Mouse (Mus musculus) midbrain, embryonic 14.5 days (tissue): ENCODE measurements around the gene Agbl4. TPM values are rescaled to one million over a fixed set of nuclear protein-coding genes. Genes with fewer than 3 reads are reported as not detected.

Source experiments
- ATAC-seq: fragments of 200-750 bp; cut with Nextera tagmentation; 2 replicates; pipeline ENCODE4 v1.8.0; 2017; ENCODE audit warnings: moderate number of reproducible peaks, moderate library complexity; ENCODE audit not compliant: low FRiP score, low TSS enrichment
- DNase-seq: peaks from one replicate; pipeline ENCODE4 v3.0.0-alpha.2; 2015
- H3K27ac ChIP-seq: fragments of 300-500 bp; sonication (generic); replicated peaks from 2 replicates; pipeline ENCODE4 v1.5.1; 2014; ENCODE audit warnings: mild to moderate bottlenecking, low read depth, low read length, moderate library complexity
- H3K27me3 ChIP-seq: fragments of 300-500 bp; sonication (generic); 2 replicates; pipeline ENCODE4 v1.6.1; 2014; ENCODE audit warnings: low read length, control low read depth, mixed read lengths; ENCODE audit not compliant: control insufficient read depth, insufficient read depth
- H3K36me3 ChIP-seq: fragments of 300-500 bp; sonication (generic); 2 replicates; pipeline ENCODE4 v1.6.1; 2014; ENCODE audit warnings: low read length, control low read depth; ENCODE audit not compliant: control insufficient read depth, insufficient read depth
- H3K4me1 ChIP-seq: fragments of 300-500 bp; sonication (generic); 2 replicates; pipeline ENCODE4 v1.6.1; 2014; ENCODE audit warnings: mild to moderate bottlenecking, antibody characterized with exemption, low read length, control low read depth; ENCODE audit not compliant: control insufficient read depth, insufficient read depth
- H3K4me2 ChIP-seq: fragments of 300-500 bp; sonication (generic); 2 replicates; pipeline ENCODE4 v1.6.1; 2014; ENCODE audit warnings: mild to moderate bottlenecking, low read length, moderate library complexity
- H3K4me3 ChIP-seq: fragments of 300-500 bp; sonication (generic); replicated peaks from 2 replicates; pipeline ENCODE4 v1.5.1; 2014; ENCODE audit warnings: low read depth, low read length
- H3K9ac ChIP-seq: fragments of 300-500 bp; sonication (generic); replicated peaks from 2 replicates; pipeline ENCODE4 v1.6.1; 2014; ENCODE audit warnings: mild to moderate bottlenecking, low read length, moderate library complexity
- H3K9me3 ChIP-seq: fragments of 300-500 bp; sonication (generic); 2 replicates; pipeline ENCODE4 v1.6.1; 2016; ENCODE audit warnings: low read length, control low read depth, mixed read lengths; ENCODE audit not compliant: control insufficient read depth
- WGBS: fragments of 180-500 bp; shearing (Covaris S2); extraction: QIAGEN DNeasy Blood & Tissue Kit; methylation state at CpG from one replicate; pipeline ENCODE4 v1.1.7; 2014; 5-methylcytosine and 5-hydroxymethylcytosine counted together
- polyA plus RNA-seq: library from polyadenylated mRNA; unstranded; fragments of >200 nt; fragmentation: Nextera tagmentation; extraction: Ambion mirVana; gene quantifications from 2 replicates; pipeline ENCODE4 v1.2.1, GENCODE M21; 2014

Gene Agbl4
- polyA plus RNA-seq, 1 experiment from 2014 or later = 2.2 TPM

- H3K36me3 ChIP-seq = no peaks in the 10 kb centered on the region
- H3K9ac ChIP-seq = no peak overlapping the region
- H3K9me3 ChIP-seq = no peaks in the 10 kb centered on the region
- no peaks in the 10 kb centered on the region for H3K27me3 ChIP-seq
- no peak overlapping the region for H3K4me3 ChIP-seq
- WGBS = 62% methylated on average over 2 of the region's 2 CpGs
- H3K4me1 ChIP-seq = no peaks in the 10 kb centered on the region
- no peak overlapping the region for H3K27ac ChIP-seq
- H3K4me2 ChIP-seq = no peak overlapping the region
- ATAC-seq (no peak), DNase-seq (no peak)
Observed at GRCm38 (mm10) chr4:111367771-111368170, 970.3 kb downstream of the Agbl4 start.

GRCm38 (mm10) chr4:111377159-111377558 is 979.7 kb downstream of the Agbl4 start:
- no peak overlapping the region for H3K4me2 ChIP-seq
- no peak overlapping the region for H3K9ac ChIP-seq
- DNase-seq (no peak), ATAC-seq (no peak)
- H3K27me3 ChIP-seq = no peaks in the 10 kb centered on the region
- no peak overlapping the region for H3K27ac ChIP-seq
- no peaks in the 10 kb centered on the region for H3K4me1 ChIP-seq
- H3K9me3 ChIP-seq = no peaks in the 10 kb centered on the region
- H3K36me3 ChIP-seq = no peaks in the 10 kb centered on the region
- no peak overlapping the region for H3K4me3 ChIP-seq

- ATAC-seq (no peak), DNase-seq (no peak)
- no peaks in the 10 kb centered on the region for H3K36me3 ChIP-seq
- 95% methylated on average over 3 of the region's 3 CpGs for WGBS
- no peaks in the 10 kb centered on the region for H3K9me3 ChIP-seq
- no peak overlapping the region for H3K27ac ChIP-seq
- no peaks in the 10 kb centered on the region for H3K4me1 ChIP-seq
- no peak overlapping the region for H3K9ac ChIP-seq
- H3K4me2 ChIP-seq = no peak overlapping the region
- no peak overlapping the region for H3K4me3 ChIP-seq
- no peaks in the 10 kb centered on the region for H3K27me3 ChIP-seq
Observed at GRCm38 (mm10) chr4:111378071-111378470, 980.6 kb downstream of the Agbl4 start.

GRCm38 (mm10) chr4:111383101-111383500 is 985.6 kb downstream of the Agbl4 start:
- WGBS = 82% methylated on average over 2 of the region's 2 CpGs
- Histone ChIP-seq H3K27me3 (no peaks in the 10 kb centered on the region), H3K27ac (no peak overlapping the region), H3K36me3 (no peaks in the 10 kb centered on the region), H3K4me2 (no peak overlapping the region), H3K9ac (no peak overlapping the region), H3K4me3 (no peak overlapping the region), H3K9me3 (no peaks in the 10 kb centered on the region), H3K4me1 (no peaks in the 10 kb centered on the region)
- ATAC-seq (no peak), DNase-seq (no peak)

GRCm38 (mm10) chr4:111390736-111391135 is 993.3 kb downstream of the Agbl4 start:
- ATAC-seq = no peak
- Histone ChIP-seq H3K4me1 (no peaks in the 10 kb centered on the region), H3K27me3 (no peaks in the 10 kb centered on the region), H3K4me3 (no peak overlapping the region), H3K9me3 (no peaks in the 10 kb centered on the region), H3K27ac (no peak overlapping the region), H3K9ac (no peak overlapping the region), H3K4me2 (no peak overlapping the region), H3K36me3 (no peaks in the 10 kb centered on the region)
- DNase-seq = no peak

GRCm38 (mm10) chr4:111399784-111400183 is 1002.3 kb downstream of the Agbl4 start:
- no peak for ATAC-seq
- H3K9me3 ChIP-seq = no peaks in the 10 kb centered on the region
- H3K4me1 ChIP-seq = no peaks in the 10 kb centered on the region
- DNase-seq = no peak
- no peaks in the 10 kb centered on the region for H3K27me3 ChIP-seq
- H3K4me3 ChIP-seq = no peak overlapping the region
- no peak overlapping the region for H3K27ac ChIP-seq
- no peaks in the 10 kb centered on the region for H3K36me3 ChIP-seq
- H3K9ac ChIP-seq = no peak overlapping the region
- no peak overlapping the region for H3K4me2 ChIP-seq

GRCm38 (mm10) chr4:111400676-111401075 is 1003.2 kb downstream of the Agbl4 start:
- H3K27me3 ChIP-seq = no peaks in the 10 kb centered on the region
- H3K27ac ChIP-seq = no peak overlapping the region
- ATAC-seq (no peak), DNase-seq (peak; percentile 21)
- no peak overlapping the region for H3K4me2 ChIP-seq
- H3K4me1 ChIP-seq = no peaks in the 10 kb centered on the region
- WGBS = 64% methylated on average over 2 of the region's 2 CpGs
- H3K4me3 ChIP-seq = no peak overlapping the region
- no peaks in the 10 kb centered on the region for H3K36me3 ChIP-seq
- no peaks in the 10 kb centered on the region for H3K9me3 ChIP-seq
- H3K9ac ChIP-seq = no peak overlapping the region

- H3K9ac ChIP-seq = no peak overlapping the region
- H3K27ac ChIP-seq = no peak overlapping the region
- H3K36me3 ChIP-seq = no peaks in the 10 kb centered on the region
- H3K4me3 ChIP-seq = no peak overlapping the region
- H3K4me2 ChIP-seq = no peak overlapping the region
- H3K4me1 ChIP-seq = no peaks in the 10 kb centered on the region
- no peaks in the 10 kb centered on the region for H3K9me3 ChIP-seq
- DNase-seq (no peak), ATAC-seq (no peak)
- WGBS = 64% methylated on average over 1 of the region's 1 CpGs
- H3K27me3 ChIP-seq = no peaks in the 10 kb centered on the region
Observed at GRCm38 (mm10) chr4:111403243-111403642, 1005.8 kb downstream of the Agbl4 start.

GRCm38 (mm10) chr4:111410731-111411130 is 1013.3 kb downstream of the Agbl4 start:
- H3K9ac ChIP-seq = no peak overlapping the region
- no peaks in the 10 kb centered on the region for H3K36me3 ChIP-seq
- no peaks in the 10 kb centered on the region for H3K27me3 ChIP-seq
- H3K4me3 ChIP-seq = no peak overlapping the region
- DNase-seq (no peak), ATAC-seq (no peak)
- H3K4me2 ChIP-seq = no peak overlapping the region
- peaks cover 5% of the 10 kb centered on the region for H3K4me1 ChIP-seq
- no peak overlapping the region for H3K27ac ChIP-seq
- 92% methylated on average over 4 of the region's 4 CpGs for WGBS
- no peaks in the 10 kb centered on the region for H3K9me3 ChIP-seq
